Mouse (Mus musculus): ENCODE data around the gene Osbpl9.

Gene Osbpl9

DNA sequence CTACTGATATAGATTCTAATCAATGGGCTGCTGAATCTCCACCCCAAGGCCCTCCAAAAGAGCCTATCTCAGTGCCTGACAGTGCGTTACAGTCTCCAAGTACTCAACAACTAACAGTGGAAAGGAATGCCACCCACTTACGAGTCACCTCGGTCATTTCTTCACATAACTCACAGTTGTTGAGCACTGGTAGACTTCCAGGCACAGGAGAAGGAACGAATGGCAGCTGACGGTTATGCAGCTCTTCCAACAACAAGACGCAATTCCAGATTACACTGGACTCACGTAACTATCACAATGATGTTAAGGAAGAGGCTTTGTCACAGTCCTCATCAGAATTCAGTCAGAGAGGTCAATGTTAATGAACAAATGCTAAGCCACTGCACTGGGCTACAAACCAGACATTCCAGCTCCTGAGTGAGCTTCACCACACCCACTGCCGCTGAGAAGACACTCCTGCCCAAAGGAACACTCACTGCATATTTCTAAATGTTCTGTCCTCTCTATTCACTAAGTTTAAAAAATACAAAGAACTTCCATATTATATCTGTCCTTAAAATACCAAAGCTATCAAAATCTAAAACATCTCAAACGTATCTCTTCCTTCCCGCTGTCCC is 70.7 kb downstream of the Osbpl9 start:
- no peak for DNase-seq

DNA sequence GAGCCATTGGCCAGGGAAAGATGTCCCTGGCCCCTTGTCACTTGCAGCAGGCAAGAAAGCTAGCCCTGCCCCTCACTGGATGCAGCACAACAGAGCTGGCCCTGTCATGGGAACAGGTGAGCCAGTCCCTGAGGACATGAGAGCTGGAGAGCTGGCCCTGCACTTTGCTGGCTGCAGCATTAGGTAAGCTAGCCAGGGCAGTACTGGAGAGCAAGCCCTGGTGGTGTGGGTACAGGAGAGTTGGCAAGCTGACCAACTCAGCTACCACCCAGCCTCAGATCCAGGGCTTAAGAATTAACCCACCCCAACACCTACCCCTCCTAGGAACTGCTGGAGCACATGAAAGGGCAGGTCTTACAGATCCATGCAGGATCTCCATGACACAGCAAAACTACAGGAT is 73.1 kb downstream of the Osbpl9 start:
- no peak for DNase-seq

DNA sequence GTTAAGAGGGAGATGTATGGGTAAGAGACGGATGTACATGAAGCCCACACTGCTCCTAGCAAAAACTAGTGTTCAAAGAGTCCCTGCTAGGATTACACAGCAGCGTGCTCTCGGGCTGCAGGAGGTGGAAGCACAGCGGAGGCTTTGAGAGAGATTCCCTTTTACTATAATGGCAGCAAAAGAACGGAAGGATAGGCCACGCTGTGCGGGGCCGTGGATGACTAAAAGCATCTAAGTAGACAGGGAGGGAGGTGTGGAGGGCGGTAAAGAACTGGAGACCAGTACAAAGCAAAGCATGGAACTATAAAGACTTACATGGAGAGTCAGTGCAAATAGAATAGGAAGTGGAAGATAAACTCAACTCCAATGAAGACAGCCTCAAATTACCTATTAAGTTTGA is 74.1 kb downstream of the Osbpl9 start:
- DNase-seq, result no peak

DNA sequence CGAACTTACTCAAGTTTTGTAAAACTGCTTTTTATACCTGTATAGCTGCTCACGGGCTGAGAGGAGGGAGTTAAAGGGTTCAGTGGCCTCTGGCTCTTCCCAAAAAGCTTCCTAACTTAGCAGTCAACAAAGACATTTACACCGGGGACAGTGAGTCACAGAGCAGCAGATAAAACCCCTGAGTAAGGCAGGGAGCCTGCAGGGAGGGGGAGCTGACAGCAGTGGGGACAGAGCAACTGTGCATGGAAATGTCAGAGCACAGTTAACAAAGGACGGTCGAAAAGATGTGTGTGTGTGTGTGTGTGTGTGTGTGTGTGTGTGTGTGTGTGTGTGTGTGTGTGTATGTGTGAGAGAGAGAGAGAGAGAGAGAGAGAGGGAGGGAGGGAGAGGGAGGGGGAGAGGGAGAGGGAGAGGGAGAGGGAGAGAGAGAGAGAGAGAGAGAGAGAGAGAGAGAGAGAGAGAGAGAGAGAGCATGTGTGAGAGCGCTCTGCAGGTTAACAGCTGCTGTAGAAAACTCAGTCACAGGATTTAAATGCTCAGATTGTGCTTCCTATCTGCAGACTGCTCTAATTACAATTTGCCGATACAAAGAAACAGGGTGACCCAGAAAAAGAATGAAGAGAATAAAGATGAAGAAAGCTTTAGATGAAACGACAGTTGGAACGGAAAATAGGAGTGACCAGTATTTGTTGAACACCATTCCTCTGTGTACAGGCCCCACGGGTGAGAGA is 75.1 kb downstream of the Osbpl9 start:
- DNase-seq, result no peak

DNA sequence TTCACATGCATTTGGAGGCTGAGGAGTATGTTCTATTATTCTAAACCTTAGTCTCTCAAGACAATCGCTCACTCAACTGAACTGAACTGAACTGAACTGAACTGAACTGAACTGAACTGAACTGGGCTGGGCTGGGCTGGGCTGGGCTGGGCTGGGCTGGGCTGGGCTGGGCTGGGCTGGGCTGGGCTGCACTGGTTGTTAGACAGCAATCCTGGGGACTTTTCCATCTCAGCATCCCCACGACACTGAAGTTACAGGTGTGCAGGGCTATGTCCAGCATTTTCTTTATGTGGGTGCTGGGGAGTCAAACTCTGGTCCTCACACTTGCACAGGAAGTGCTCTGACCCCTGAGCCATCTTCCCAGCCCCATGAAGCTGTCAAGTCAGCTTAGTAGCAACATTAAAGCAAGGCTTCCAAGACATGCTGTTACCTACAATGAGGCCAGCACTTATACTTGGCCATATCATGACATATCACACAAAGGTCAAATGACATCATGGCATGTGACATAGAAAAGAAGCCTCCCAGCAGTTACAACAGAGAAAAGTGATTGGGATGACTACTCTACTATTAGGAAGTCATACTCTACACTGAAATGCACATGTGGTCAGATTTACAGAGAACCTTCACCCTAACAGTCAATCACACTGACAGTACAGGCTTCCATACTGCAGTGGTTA is 76.2 kb downstream of the Osbpl9 start:
- DNase-seq, result no peak

DNA sequence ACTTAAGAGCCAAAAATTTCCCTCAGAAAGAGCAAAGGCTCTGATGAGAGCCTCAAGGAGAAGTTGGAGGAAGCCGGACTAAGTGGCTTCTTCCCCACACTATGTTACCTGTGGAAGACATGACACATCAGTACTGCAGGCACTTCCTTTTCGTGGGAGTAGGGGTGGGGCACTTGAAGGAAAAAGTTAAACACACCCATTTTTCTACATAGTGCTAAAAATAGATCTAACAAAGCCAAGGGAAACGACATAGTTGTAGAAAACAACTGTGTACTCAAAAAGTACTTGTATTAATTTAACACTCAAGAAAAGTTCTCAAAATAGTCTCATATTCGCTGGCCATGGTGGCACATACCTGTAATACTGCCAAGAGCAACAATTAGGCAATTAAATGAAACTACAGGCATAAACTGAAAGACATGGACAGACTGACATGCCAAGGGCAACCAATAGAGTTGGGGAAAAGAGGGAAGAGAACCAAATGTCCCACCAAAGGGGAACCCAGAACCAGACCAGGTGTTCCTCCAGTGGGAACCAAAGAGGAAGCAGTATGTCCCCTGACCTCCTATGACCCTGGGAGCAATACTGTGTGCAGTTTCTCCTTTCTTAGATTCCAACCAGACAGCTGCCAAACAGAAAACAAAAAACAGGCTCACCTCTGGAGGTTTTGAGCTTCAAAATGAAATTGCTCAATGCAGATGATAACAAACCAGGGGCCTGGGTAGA is 79.1 kb downstream of the Osbpl9 start:
- DNase-seq, result no peak

DNA sequence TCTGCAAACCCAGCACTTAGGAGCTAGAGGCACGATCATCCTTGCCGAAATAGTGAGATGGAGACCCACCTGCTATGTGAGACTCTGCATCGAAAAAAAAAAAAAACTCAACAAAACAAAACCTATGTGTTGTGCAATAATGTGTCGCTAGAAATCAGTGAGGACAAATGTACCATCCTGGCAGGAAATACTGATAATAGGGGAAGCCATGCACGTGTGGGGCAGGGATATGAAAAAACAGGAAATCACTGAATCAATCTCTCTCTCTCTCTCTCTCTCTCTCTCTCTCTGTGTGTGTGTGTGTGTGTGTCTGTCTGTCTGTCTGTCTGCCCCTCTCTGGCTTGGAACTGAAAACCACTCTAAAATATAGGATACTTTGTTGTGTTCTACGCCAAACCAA is 81.3 kb downstream of the Osbpl9 start:
- no peak for DNase-seq

DNA sequence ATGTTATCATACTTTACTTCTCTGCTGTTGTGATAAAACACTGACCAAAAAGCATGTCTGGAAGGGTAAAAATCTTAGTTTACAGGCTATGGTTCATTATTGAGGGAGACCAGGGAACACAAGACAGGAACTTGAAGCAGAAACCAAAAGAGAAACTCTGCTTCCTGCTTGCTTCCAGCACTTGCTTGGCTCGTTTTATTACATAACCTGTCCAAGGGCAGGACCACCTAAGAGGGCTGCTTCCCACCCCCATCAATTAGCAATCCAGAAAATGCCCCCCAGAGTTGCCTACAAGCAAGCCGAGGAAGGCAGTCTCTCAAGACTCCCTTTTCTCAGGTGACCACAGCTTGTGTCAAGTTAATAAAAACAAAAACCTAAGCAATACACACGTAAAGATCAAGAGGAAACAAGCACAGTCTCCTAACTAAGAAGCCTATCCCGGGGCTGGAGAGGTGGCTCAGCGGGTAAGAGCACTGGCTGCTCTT is 82.4 kb downstream of the Osbpl9 start:
- no peak for DNase-seq

DNA sequence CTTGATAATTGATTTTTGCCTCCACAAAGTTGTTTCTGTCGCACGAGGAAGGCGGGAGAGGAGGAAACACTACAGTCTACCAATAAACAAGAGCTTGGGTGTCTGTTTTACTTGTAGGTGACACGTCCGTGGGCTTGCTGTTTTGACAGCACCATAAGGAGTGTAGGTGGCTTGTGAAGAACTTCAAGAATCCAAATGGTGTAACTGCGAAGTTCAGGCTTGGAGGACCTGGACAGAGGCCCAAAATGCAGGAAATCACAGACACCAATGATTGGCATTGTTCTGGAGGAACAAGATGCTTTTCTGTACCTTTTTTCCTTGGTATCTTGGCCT is 83.8 kb downstream of the Osbpl9 start:
- no peak for DNase-seq

DNA sequence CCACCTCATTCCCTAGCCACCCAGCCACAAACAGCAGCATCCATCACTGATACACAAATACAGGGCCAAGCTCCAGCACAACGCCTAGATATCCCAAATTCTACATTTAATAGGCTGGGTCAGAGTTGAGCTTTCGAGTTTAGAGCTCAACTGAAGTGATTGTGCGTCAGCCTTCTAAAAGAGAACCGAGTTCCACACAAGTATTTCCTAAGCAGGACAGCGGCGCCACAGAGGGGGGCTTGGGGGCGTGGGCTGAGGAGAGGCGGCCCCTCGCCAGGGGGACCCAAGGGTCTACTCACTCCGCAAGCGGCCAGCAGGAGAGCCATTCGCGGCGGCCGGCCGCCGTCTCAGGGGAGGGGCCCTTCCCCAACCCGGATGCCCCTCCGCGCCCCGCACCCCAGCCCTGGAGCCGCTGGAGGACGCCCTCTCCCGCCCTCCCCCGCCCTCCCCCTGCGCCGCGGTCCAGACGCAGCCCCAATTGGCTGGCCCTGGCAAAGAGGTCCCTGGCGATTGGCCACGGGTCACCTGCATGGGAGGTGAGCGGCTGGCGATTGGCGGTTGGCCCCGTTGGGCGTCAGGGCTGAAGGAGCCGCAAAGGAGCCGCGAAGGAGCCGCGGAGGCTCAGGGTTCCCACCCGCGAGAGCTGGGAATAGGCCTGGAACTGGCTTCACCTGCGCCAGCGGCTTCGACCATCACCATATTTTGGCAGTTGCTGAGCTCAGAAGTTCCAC is 84.3 kb downstream of the Osbpl9 start:
- peak; percentile 88 to 93 for DNase-seq

DNA sequence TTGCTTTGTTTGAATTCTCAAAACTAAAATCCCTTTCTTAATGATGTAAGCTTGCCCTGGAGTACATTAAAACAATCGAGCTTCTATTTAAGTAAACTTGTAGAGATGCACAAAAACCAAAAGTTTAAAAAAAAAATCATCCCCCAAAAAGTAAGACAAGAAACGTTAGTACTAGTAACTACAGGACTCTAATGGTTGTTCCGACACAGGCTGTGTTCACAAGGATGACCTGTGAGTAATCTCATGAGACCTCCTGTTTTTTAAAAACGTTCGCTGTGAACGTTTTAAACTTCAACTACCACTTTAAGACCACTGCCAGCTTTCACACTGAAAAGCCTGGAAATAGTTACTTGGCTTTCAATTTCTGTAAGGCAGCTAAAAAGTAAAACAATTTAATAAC is 85.1 kb downstream of the Osbpl9 start:
- DNase-seq, result no peak

DNA sequence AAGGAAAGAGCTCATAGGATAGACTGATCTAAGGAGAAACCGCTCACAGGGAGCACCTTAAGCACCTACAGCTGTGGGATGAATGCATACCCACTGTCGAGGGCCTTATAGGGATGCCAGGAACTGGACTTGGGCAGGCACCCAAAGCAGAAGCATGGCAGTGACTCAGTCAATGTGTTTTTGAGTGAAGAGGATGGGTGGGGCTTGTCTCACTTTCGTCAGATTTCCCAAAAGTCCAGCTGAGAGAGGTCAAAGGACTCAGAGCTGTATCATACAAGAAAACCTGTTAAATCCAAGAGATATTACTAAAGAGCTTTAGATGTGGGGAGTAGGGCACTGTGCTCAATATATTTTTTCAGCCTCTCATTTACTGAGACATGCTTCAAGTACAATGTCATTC is 85.6 kb downstream of the Osbpl9 start:
- DNase-seq, result no peak

DNA sequence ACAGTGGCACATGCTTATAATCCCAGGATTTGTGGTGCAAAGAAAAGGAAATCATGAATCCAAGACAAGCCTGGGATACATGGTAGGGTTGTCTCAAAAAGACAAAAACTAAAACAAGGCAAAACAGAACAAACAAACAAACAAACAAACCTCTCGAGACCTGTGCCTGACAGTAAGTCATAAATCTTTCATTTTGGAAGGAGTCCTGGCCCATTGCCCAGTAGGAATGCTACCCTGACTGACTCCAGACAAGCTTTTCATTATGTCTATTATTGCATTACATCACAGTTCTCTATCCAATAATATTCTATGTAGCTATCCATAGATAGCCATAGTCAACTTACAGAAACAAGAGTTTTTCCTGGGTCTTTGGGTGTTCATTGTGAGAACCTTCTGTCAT is 86.3 kb downstream of the Osbpl9 start:
- DNase-seq, result no peak

DNA sequence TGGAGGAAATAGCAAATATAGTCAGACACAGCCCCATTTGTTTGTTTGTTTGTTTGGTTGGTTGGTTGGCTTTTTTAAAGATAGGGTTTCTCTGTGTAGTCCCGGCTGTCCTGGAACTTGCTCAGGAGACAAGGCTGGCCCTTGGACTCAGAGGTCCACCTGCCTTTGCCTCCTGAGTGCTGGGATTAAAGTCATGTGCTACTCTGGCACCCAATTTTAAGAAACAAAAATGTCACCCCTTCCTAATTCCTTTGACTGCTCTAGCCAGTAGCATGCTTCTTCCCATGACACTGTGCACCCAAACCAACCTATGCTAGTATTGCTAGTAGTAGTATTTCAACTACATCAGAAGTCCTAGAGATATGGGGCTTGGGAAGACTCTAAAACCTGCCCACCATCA is 87.8 kb downstream of the Osbpl9 start:
- no peak for DNase-seq

DNA sequence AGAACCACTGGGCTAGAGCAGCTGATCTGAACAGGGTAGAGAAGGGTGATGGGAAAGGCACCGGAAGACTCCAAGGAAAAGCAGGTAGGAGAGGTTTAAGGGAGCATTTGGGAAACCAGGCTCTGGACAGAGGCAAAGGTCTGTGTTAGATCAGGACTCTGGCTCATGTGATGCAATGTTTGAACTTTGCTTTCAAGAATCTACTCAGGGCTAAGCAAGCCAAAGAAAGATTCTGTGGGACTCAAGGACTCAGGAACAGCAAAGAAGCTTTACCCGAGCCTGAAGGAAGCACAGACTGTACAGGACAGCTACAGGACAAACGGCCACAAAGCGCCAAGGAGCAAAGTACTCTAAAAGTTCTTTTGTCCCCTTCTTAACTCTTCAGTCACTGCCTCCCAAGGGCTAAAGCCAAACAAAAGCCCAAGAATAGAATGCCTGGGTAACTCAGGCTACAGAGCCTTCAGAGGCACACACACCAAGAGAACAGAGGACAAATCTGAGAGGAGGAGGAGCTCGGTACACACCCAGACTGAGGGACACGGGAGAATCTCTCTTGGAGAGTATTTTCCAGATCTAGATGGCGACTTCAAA is 89.1 kb downstream of the Osbpl9 start:
- DNase-seq, result no peak

DNA sequence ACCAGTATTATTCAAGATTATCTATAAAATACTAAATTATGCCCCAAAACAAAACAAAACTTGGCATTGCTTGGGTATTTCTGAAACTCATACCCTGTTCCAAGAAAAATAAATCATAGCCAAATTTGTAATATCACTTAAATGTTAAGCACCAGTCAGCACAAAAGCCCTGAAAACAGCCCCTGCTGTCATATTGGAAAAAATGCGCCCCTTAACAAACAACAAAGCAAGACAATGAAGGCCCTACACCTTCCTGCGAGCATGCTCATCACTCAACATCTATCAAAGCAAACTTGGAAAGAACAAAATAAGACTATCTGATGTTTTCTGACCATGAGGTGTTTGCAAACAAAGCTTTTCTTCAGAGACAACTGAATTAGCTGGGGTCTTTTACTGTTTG is 91.1 kb downstream of the Osbpl9 start:
- DNase-seq, result no peak

DNA sequence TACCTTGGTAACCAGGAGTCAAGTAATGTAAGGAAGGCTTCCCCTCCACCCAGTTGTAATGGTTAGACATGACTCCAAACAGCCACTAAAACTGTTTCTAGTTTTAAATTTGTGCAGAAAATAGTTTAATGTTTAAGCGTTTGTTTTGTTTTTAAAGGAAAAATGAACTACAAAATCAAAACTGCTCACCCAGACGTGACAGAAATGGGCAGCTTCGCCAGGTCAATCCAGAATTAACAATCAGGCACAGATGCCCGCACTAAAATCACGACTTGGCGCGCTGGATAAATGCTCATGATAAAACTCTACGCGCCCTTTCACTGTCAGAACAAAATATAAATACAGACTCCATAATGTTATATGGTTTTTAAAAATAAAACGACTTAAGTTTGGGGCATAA is 92.4 kb downstream of the Osbpl9 start:
- DNase-seq, result no peak

DNA sequence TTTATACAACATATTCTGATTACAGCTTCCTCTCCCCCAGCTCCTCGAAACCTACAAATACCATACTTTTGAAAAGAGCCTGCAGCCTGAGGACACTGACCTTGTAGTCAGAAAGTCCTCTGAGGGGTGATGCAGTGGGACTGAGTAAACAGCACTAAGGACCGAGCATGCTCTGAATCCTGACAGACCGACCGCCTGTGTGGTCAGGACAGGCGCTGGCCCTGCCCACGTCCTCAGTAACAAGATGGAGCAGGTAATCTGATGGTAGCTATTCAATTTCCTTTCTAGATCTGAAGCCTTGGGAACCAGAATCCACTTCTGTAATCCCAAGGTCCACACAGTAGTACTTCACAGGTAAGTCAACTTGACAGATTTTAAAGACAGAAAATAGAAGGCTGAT is 93.1 kb downstream of the Osbpl9 start:
- no peak for DNase-seq

DNA sequence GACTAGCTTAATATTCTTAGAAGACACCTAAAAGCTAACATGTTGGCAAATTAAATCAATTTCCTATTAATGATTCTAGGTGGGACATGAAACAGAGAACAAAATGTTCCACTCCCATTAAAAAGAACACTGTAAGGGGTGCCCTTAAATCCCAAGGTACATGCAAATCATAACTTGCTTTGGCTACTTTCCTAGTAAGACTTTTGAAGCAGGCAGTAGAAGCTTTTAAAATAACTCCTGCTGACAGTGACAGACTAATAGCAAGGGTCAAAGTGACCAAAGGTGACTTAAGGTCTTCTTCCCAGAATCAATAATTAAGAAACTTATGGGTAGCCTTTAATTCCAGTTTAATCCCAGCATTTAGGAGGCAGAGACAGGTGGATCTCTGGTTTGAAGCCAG is 95.5 kb downstream of the Osbpl9 start:
- DNase-seq, result no peak

DNA sequence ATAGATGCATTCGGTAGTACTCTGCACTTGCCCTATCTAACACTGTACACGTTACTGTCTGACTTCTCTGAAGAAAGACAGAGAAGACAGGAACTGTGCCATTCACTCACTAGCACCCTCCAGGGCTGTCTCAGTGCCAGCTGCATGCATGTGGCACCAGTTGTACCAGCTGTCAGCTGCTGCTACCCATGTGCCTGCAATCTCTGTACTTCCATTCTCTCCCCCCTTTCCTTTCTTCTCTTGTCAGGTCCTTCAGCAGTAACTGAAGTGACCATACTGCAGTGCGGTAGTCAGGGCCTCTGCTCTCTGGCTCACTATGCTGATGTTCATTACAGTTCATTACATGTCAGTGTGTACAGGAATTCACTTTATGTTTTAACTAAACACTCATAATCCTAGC is 96.0 kb downstream of the Osbpl9 start:
- no peak for DNase-seq

DNA sequence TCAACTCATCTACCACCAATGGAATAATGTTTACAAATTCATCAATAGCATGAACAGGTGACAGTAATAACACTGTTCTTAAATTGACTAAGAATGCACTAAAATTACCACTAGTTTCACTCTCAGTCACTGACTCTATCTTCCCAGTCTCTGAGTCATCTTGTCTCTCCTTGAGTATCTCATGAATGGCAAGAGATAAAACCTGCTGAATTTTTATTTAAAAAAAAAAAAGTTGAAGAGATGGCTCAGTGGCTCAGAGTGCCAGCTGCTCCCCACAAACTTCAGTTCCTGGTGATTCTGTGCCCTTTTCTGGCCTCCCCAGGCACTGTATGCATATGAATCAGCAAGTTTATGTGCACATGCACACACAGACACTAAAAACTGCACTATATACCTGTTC is 96.8 kb downstream of the Osbpl9 start:
- DNase-seq, result no peak

DNA sequence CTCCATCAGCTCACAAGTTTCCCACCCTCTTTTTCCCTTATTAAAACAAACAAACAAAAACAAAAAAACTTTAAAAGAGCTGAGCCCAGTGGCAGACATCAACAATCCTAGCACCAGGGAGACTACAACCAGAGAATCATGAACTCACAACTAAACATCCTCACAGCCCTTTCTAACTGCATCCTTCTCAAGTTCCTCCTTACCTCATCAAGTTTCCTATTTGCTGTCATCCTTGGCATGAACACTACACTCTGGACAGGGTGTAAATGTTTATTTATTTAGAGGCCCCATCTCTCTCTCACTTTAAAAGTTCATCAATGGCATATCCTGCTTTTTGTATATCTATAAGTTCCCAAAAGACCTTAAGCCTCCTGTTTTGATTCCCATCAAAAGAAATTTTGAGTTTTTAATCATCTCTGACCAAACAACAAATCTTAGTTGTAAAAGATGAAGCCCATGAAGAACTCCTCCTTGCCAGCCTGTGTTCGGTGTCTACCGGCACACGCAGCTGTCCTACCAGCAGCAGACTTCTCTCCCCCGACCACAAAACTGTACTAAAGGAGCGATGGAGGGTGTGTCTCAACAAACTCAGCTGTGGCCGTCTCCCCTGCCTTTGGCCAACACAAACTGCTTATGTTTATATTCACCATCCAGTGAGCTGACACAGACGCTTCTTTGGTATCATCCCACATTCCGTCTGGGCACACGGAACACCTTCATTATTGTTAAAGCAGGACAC is 98.8 kb downstream of the Osbpl9 start:
- no peak for DNase-seq

Data from thymus, postnatal 36 days (tissue).